Mouse (Mus musculus): ENCODE results near the gene Sh2d6.

- no peak for TF ChIP-seq POLR2A (IDR thresholded peaks at IDR 0.05; ENCODE audit: borderline replicate concordance, insufficient read depth, low read length)
- no peak for TF ChIP-seq CTCF (IDR thresholded peaks at IDR 0.05; ENCODE audit: borderline replicate concordance, insufficient read depth, low read depth, low read length)
These were observed 46.0 kb upstream of the Sh2d6 start for GRCm38 (mm10) chr6:72567508-72567907.
